Mouse (Mus musculus) thymus, adult 2 months (tissue): ENCODE data around the gene Ddx19a.

Experiments used
- CTCF ChIP-seq: fragments of 200-500 bp; IDR thresholded peaks from 2 replicates; pipeline ENCODE4 v1.5.1; 2012; ENCODE audit warnings: mild to moderate bottlenecking, control low read depth, low read length, moderate library complexity, borderline replicate concordance; ENCODE audit not compliant: control insufficient read depth, poor library complexity, insufficient read depth; ENCODE audit errors: extremely low read depth
- POLR2A ChIP-seq: fragments of 200-500 bp; IDR thresholded peaks from 2 replicates; pipeline ENCODE4 v1.6.1; 2012; ENCODE audit warnings: mild to moderate bottlenecking, low read length, control low read depth, moderate library complexity; ENCODE audit not compliant: control insufficient read depth, poor library complexity, insufficient read depth; ENCODE audit errors: extremely low read depth

- TF ChIP-seq POLR2A = no peak
- TF ChIP-seq CTCF = no peak
These were observed 35.3 kb upstream of the Ddx19a start, which contains the start of gene Aars for GRCm38 (mm10) chr8:111032916-111033315.
